Mouse (Mus musculus): ENCODE data around the gene Paqr5. TPM values are rescaled to one million over a fixed set of nuclear protein-coding genes. Genes with fewer than 3 reads are reported as not detected.

The Paqr5 gene
- polyA plus RNA-seq, 1 experiment from 2014 or later, result 0.41 TPM

DNA sequence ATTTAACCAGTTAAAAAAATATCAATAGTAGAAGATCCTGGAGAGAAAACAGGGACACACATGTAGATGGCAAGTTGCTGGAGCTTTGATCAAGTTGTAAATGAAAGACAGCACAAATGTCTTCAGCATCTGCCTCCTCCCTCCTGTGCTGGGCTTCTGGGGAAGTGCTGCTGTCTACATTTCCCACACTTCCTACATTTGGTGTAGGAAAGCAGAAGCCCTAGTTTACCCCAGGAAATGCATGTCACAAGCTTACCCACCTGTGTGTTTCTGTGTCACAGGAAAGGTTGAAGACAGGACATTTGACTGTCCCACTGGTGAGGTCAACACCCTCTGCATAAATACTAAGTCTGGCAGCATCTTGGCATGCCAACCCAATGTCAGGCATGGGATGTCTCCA is 71.9 kb downstream of the Paqr5 start:
- ATAC-seq (replicated peaks; ENCODE audit: low FRiP score) (no peak), DNase-seq (ENCODE audit: low spot score) (no peak)
- H3K9ac ChIP-seq (ENCODE audit: low read depth, low read length), result no peak overlapping the region
- H3K9me3 ChIP-seq (ENCODE audit: control insufficient read depth, low read length), result no peaks in the 10 kb centered on the region
- H3K36me3 ChIP-seq (ENCODE audit: control insufficient read depth, insufficient read depth, low read length), result no peaks in the 10 kb centered on the region
- H3K4me1 ChIP-seq (replicated peaks; ENCODE audit: control insufficient read depth, insufficient read depth, low read length), result no peaks in the 10 kb centered on the region; the same call in 1 of the 2 replicates
- H3K27me3 ChIP-seq (replicated peaks; ENCODE audit: control insufficient read depth, insufficient read depth, low read length), result no peaks in the 10 kb centered on the region
- H3K4me3 ChIP-seq (ENCODE audit: low read depth, low read length), result no peak overlapping the region
- no peak overlapping the region for H3K4me2 ChIP-seq
- no peak overlapping the region for H3K27ac ChIP-seq (ENCODE audit: low read depth, low read length)

- Histone ChIP-seq H3K27me3 (replicated peaks; ENCODE audit: control insufficient read depth, insufficient read depth, low read length) (no peaks in the 10 kb centered on the region), H3K9ac (ENCODE audit: low read depth, low read length) (no peak overlapping the region), H3K4me3 (ENCODE audit: low read depth, low read length) (no peak overlapping the region), H3K9me3 (ENCODE audit: control insufficient read depth, low read length) (no peaks in the 10 kb centered on the region), H3K36me3 (ENCODE audit: control insufficient read depth, insufficient read depth, low read length) (no peaks in the 10 kb centered on the region), H3K4me1 (replicated peaks; ENCODE audit: control insufficient read depth, insufficient read depth, low read length) (no peaks in the 10 kb centered on the region; the same call in 1 of the 2 replicates), H3K4me2 (no peak overlapping the region), H3K27ac (ENCODE audit: low read depth, low read length) (no peak overlapping the region)
- DNase-seq (ENCODE audit: low spot score), result no peak
- 62% methylated on average over 7 of the region's 7 CpGs for WGBS
- ATAC-seq (replicated peaks; ENCODE audit: low FRiP score), result no peak
Observed at GRCm38 (mm10) chr9:61952241-61952640, 74.4 kb downstream of the Paqr5 start.

- no peaks in the 10 kb centered on the region for H3K27me3 ChIP-seq (replicated peaks; ENCODE audit: control insufficient read depth, insufficient read depth, low read length)
- no peaks in the 10 kb centered on the region for H3K9me3 ChIP-seq (ENCODE audit: control insufficient read depth, low read length)
- 9% methylated on average over 24 of the region's 24 CpGs for WGBS
- H3K4me3 ChIP-seq (ENCODE audit: low read depth, low read length), result peak overlapping the region; percentile 93
- no peak overlapping the region for H3K27ac ChIP-seq (ENCODE audit: low read depth, low read length)
- DNase-seq (ENCODE audit: low spot score), result peak; percentile 78
- no peak overlapping the region for H3K9ac ChIP-seq (ENCODE audit: low read depth, low read length)
- ATAC-seq (replicated peaks; ENCODE audit: low FRiP score), result peak; percentile 72
- H3K4me2 ChIP-seq, result peak overlapping the region; percentile 88
- H3K36me3 ChIP-seq (ENCODE audit: control insufficient read depth, insufficient read depth, low read length), result peaks cover 10% of the 10 kb centered on the region; the same call in 1 of the 2 replicates
- H3K4me1 ChIP-seq (replicated peaks; ENCODE audit: control insufficient read depth, insufficient read depth, low read length), result peaks cover 7% of the 10 kb centered on the region; the same call in 1 of the 2 replicates
Observed at GRCm38 (mm10) chr9:61947402-61948346, 79.0 kb downstream of the Paqr5 start.

- H3K4me1 ChIP-seq (replicated peaks; ENCODE audit: control insufficient read depth, insufficient read depth, low read length), result peaks cover 7% of the 10 kb centered on the region; the same call in 1 of the 2 replicates
- ATAC-seq (replicated peaks; ENCODE audit: low FRiP score) (peak; percentile 94), DNase-seq (ENCODE audit: low spot score) (peak; percentile 96)
- no peaks in the 10 kb centered on the region for H3K9me3 ChIP-seq (ENCODE audit: control insufficient read depth, low read length)
- H3K27me3 ChIP-seq (replicated peaks; ENCODE audit: control insufficient read depth, insufficient read depth, low read length), result no peaks in the 10 kb centered on the region
- peak within 1 kb of the TSS; percentile 82 for H3K27ac ChIP-seq (ENCODE audit: low read depth, low read length)
- H3K4me2 ChIP-seq, result peak within 1 kb of the TSS; percentile 88
- H3K4me3 ChIP-seq (ENCODE audit: low read depth, low read length), result peak within 1 kb of the TSS; percentile 93
- H3K9ac ChIP-seq (ENCODE audit: low read depth, low read length), result peak within 1 kb of the TSS; percentile 91
- peaks cover 13% of the 10 kb centered on the region; the same call in 1 of the 2 replicates for H3K36me3 ChIP-seq (ENCODE audit: control insufficient read depth, insufficient read depth, low read length)
- WGBS, result under 1% methylated on average over 44 of the region's 44 CpGs
Observed at GRCm38 (mm10) chr9:61946623-61947401, 79.8 kb downstream of the Paqr5 start, which contains the start of gene Kif23. Gene Kif23, minus strand, starts transcription at chr9:61946774.

GRCm38 (mm10) chr9:61945973-61946611 is 80.6 kb downstream of the Paqr5 start:
- ATAC-seq (replicated peaks; ENCODE audit: low FRiP score), result peak; percentile 74

DNA sequence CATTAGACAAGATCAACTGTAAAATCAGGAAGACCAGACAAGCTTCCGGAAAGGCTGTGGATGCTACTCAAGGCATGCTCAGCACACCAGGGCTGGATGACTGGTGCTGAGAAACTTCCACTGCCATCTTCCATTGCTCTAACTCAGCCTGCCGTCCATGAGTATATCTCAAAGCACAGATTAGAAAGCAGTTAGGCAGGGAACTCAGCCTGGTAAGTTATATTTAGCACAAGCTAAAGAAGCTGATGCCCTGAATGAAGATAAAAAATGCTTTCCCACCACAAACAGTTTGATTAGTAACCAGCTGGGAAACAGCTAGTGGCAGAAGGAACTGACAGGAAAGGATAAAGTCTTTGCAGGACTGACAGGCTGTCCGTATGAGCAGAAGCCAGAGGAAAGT is 85.6 kb downstream of the Paqr5 start:
- H3K9ac ChIP-seq (ENCODE audit: low read depth, low read length), result no peak overlapping the region
- 45% methylated on average over 3 of the region's 3 CpGs for WGBS
- H3K4me3 ChIP-seq (ENCODE audit: low read depth, low read length), result no peak overlapping the region
- H3K27me3 ChIP-seq (replicated peaks; ENCODE audit: control insufficient read depth, insufficient read depth, low read length), result no peaks in the 10 kb centered on the region
- no peak overlapping the region for H3K4me2 ChIP-seq
- peaks cover 17% of the 10 kb centered on the region for H3K4me1 ChIP-seq (replicated peaks; ENCODE audit: control insufficient read depth, insufficient read depth, low read length)
- no peaks in the 10 kb centered on the region for H3K9me3 ChIP-seq (ENCODE audit: control insufficient read depth, low read length)
- no peak overlapping the region for H3K27ac ChIP-seq (ENCODE audit: low read depth, low read length)
- H3K36me3 ChIP-seq (ENCODE audit: control insufficient read depth, insufficient read depth, low read length), result peaks cover 40% of the 10 kb centered on the region
- DNase-seq (ENCODE audit: low spot score), result no peak
- ATAC-seq (replicated peaks; ENCODE audit: low FRiP score), result no peak

More at GRCm38 (mm10) chr9:61945973-61946611, 80.6 kb downstream of the Paqr5 start:
- WGBS, result under 1% methylated on average over 38 of the region's 38 CpGs
- peaks cover 11% of the 10 kb centered on the region for H3K4me1 ChIP-seq (replicated peaks; ENCODE audit: control insufficient read depth, insufficient read depth, low read length)
- no peaks in the 10 kb centered on the region for H3K9me3 ChIP-seq (ENCODE audit: control insufficient read depth, low read length)
- H3K36me3 ChIP-seq (ENCODE audit: control insufficient read depth, insufficient read depth, low read length), result peaks cover 13% of the 10 kb centered on the region; the same call in 1 of the 2 replicates
- H3K27me3 ChIP-seq (replicated peaks; ENCODE audit: control insufficient read depth, insufficient read depth, low read length), result no peaks in the 10 kb centered on the region
- peak overlapping the region; percentile 91 for H3K9ac ChIP-seq (ENCODE audit: low read depth, low read length)
- peak overlapping the region; percentile 93 for H3K4me3 ChIP-seq (ENCODE audit: low read depth, low read length)
- H3K27ac ChIP-seq (ENCODE audit: low read depth, low read length), result peak overlapping the region; percentile 82
- peak overlapping the region; percentile 88 for H3K4me2 ChIP-seq
- DNase-seq (ENCODE audit: low spot score), result no peak

GRCm38 (mm10) chr9:61933333-61933732 is 93.3 kb downstream of the Paqr5 start:
- H3K9ac ChIP-seq (ENCODE audit: low read depth, low read length), result no peak overlapping the region
- 75% methylated on average over 2 of the region's 2 CpGs for WGBS
- H3K9me3 ChIP-seq (ENCODE audit: control insufficient read depth, low read length), result no peaks in the 10 kb centered on the region
- H3K27ac ChIP-seq (ENCODE audit: low read depth, low read length), result no peak overlapping the region
- no peak overlapping the region for H3K4me2 ChIP-seq
- no peaks in the 10 kb centered on the region for H3K4me1 ChIP-seq (replicated peaks; ENCODE audit: control insufficient read depth, insufficient read depth, low read length)
- DNase-seq (ENCODE audit: low spot score) (no peak), ATAC-seq (replicated peaks; ENCODE audit: low FRiP score) (no peak)
- no peaks in the 10 kb centered on the region for H3K27me3 ChIP-seq (replicated peaks; ENCODE audit: control insufficient read depth, insufficient read depth, low read length)
- H3K4me3 ChIP-seq (ENCODE audit: low read depth, low read length), result no peak overlapping the region
- peaks cover 41% of the 10 kb centered on the region for H3K36me3 ChIP-seq (ENCODE audit: control insufficient read depth, insufficient read depth, low read length)

- H3K4me2 ChIP-seq, result no peak overlapping the region
- peaks cover 46% of the 10 kb centered on the region for H3K36me3 ChIP-seq (ENCODE audit: control insufficient read depth, insufficient read depth, low read length)
- H3K9me3 ChIP-seq (ENCODE audit: control insufficient read depth, low read length), result no peaks in the 10 kb centered on the region
- DNase-seq (ENCODE audit: low spot score) (no peak), ATAC-seq (replicated peaks; ENCODE audit: low FRiP score) (no peak)
- no peak overlapping the region for H3K27ac ChIP-seq (ENCODE audit: low read depth, low read length)
- no peak overlapping the region for H3K9ac ChIP-seq (ENCODE audit: low read depth, low read length)
- H3K4me3 ChIP-seq (ENCODE audit: low read depth, low read length), result no peak overlapping the region
- 55% methylated on average over 3 of the region's 3 CpGs for WGBS
- no peaks in the 10 kb centered on the region for H3K4me1 ChIP-seq (replicated peaks; ENCODE audit: control insufficient read depth, insufficient read depth, low read length)
- no peaks in the 10 kb centered on the region for H3K27me3 ChIP-seq (replicated peaks; ENCODE audit: control insufficient read depth, insufficient read depth, low read length)
Observed at GRCm38 (mm10) chr9:61932009-61932408, 94.6 kb downstream of the Paqr5 start.

Measured in liver, embryonic 11.5 days (tissue).